Mouse (Mus musculus) midbrain, embryonic 11.5 days (tissue): ENCODE data around the gene Rps21. TPM values are rescaled to one million over a fixed set of nuclear protein-coding genes. Genes with fewer than 3 reads are reported as not detected.

Source experiments
- ATAC-seq: fragments of 200-750 bp; cut with Nextera tagmentation; 2 replicates; pipeline ENCODE4 v1.8.0; 2017; ENCODE audit warnings: moderate TSS enrichment, moderate library complexity; ENCODE audit not compliant: low FRiP score
- DNase-seq: peaks from one replicate; pipeline ENCODE4 v3.0.0; 2015; ENCODE audit warnings: low spot score; ENCODE audit errors: missing footprints
- H3K27ac ChIP-seq: fragments of 300-500 bp; sonication (generic); 2 replicates; pipeline ENCODE4 v1.5.1; 2014; ENCODE audit warnings: low read depth, low read length
- H3K27me3 ChIP-seq: fragments of 300-500 bp; sonication (generic); 2 replicates; pipeline ENCODE4 v1.6.1; 2014; ENCODE audit warnings: mild to moderate bottlenecking, low read length, moderate library complexity, mixed read lengths; ENCODE audit not compliant: control insufficient read depth, insufficient read depth
- H3K36me3 ChIP-seq: fragments of 300-500 bp; sonication (generic); 2 replicates; pipeline ENCODE4 v1.6.1; 2014; ENCODE audit warnings: mild to moderate bottlenecking, low read length, moderate library complexity, mixed read lengths; ENCODE audit not compliant: control insufficient read depth, insufficient read depth
- H3K4me1 ChIP-seq: fragments of 300-500 bp; sonication (generic); 2 replicates; pipeline ENCODE4 v1.6.1; 2014; ENCODE audit warnings: low read length; ENCODE audit not compliant: control insufficient read depth, insufficient read depth
- H3K4me2 ChIP-seq: fragments of 300-500 bp; sonication (generic); 2 replicates; pipeline ENCODE4 v1.6.1; 2014; ENCODE audit warnings: mild to moderate bottlenecking, moderate library complexity
- H3K4me3 ChIP-seq: fragments of 300-500 bp; sonication (generic); 2 replicates; pipeline ENCODE4 v1.5.1; 2014; ENCODE audit warnings: low read depth, low read length
- H3K9ac ChIP-seq: fragments of 300-500 bp; sonication (generic); 2 replicates; pipeline ENCODE4 v1.6.1; 2014; ENCODE audit warnings: low read length
- H3K9me3 ChIP-seq: fragments of 300-500 bp; sonication (generic); 2 replicates; pipeline ENCODE4 v1.6.1; 2016; ENCODE audit warnings: low read length; ENCODE audit not compliant: control insufficient read depth
- WGBS: fragments of 180-500 bp; shearing (Covaris S2); extraction: QIAGEN DNeasy Blood & Tissue Kit; methylation state at CpG from one replicate; pipeline ENCODE4 v1.1.7; 2014; 5-methylcytosine and 5-hydroxymethylcytosine counted together
- polyA plus RNA-seq: library from polyadenylated mRNA; unstranded; fragments of >200 nt; fragmentation: Nextera tagmentation; extraction: Ambion mirVana; gene quantifications from 2 replicates; pipeline ENCODE4 v1.2.1, GENCODE M21; 2014

The Rps21 gene
- polyA plus RNA-seq, 1 experiment from 2014 or later: 494 TPM

DNA sequence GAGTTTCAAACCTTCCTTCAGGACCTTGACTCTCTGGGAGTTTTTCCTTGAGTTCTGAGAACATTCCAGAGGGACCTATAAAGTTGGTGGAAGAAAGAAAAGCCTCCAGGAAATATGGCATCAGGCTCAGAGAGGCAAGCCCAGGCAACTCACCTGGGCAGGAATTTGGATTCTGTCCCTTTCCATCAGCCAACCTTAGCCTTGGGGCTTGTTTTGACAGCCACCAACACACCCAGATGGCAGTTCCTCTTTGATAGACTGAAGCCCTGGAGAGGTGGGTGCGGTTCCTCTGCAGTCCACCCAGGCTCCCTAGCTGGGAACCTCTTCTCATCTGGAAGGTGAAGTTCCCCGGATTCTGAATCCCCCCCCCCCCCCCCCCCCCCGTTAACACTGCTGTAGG lies 20.7 kb upstream of the Rps21 start:
- DNase-seq (no peak), ATAC-seq (no peak)
- H3K9me3 ChIP-seq: no peaks in the 10 kb centered on the region
- H3K9ac ChIP-seq: no peak overlapping the region
- no peak overlapping the region for H3K4me2 ChIP-seq
- 77% methylated on average over 2 of the region's 3 CpGs for WGBS
- no peak overlapping the region for H3K4me3 ChIP-seq
- H3K27me3 ChIP-seq: no peaks in the 10 kb centered on the region
- H3K36me3 ChIP-seq: no peaks in the 10 kb centered on the region
- H3K27ac ChIP-seq: no peak overlapping the region
- H3K4me1 ChIP-seq: no peaks in the 10 kb centered on the region

DNA sequence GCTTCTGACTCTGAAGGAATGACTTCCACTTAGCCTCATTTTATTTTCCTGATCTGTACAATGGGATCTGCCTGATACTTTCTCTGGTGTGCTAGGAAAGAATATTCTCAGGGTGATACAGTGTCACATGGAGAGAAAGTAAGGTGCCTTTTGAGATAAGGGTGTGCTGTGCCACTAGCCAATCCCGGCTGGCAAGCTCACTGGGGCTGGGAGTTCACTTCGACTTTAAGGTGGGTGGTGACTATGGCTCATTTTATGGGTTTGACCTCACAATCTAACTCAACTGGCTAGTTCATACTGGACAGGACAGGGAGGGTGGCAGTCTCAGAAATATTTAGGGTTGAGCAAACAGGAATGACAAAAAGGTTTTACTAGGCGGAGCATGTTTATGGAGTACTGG lies 20.2 kb upstream of the Rps21 start:
- Histone ChIP-seq H3K27ac (no peak overlapping the region), H3K4me2 (no peak overlapping the region), H3K9me3 (no peaks in the 10 kb centered on the region), H3K36me3 (no peaks in the 10 kb centered on the region), H3K4me1 (no peaks in the 10 kb centered on the region), H3K9ac (no peak overlapping the region), H3K27me3 (no peaks in the 10 kb centered on the region), H3K4me3 (no peak overlapping the region)
- WGBS: 84% methylated on average over 3 of the region's 3 CpGs
- ATAC-seq (no peak), DNase-seq (no peak)

DNA sequence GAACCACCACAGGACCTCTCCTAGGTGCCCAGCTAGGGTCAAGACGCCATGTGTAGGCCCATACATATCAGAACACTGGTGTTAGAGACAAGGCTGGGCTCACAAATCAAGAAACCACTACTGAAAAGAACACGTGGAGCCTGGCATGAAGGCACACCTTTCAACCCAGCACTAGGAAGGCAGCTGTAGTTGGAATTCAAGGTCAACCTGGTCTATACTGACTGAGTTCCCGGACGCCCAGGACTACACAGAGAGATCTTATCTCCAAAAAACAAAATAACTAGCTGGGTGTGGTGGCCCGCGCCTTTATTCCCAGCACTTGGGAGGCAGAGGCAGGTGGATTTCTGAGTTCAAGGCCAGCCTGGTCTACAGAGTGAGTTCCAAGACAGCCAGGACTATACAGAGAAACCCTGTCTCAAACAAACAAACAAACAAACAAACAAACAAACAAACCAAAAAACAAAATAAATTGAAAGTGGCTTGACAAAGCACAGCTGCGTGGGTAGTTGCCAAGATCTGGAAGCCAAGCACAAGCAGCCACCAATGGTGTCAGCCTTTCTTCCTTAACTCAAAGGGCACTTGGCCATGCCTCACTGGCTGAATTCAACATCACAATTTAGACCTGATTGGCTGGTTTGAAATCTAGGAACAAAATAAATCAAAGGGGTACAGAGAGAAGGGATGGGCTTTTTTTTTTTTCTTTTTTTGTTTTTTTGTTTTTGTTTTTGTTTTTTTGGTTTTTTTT lies 19.4 kb upstream of the Rps21 start:
- no peak overlapping the region for H3K27ac ChIP-seq
- no peaks in the 10 kb centered on the region for H3K4me1 ChIP-seq
- no peak overlapping the region for H3K4me3 ChIP-seq
- WGBS: 89% methylated on average over 7 of the region's 7 CpGs
- H3K9ac ChIP-seq: no peak overlapping the region
- no peaks in the 10 kb centered on the region for H3K36me3 ChIP-seq
- DNase-seq: no peak
- ATAC-seq: no peak
- H3K27me3 ChIP-seq: no peaks in the 10 kb centered on the region
- H3K4me2 ChIP-seq: no peak overlapping the region
- H3K9me3 ChIP-seq: no peaks in the 10 kb centered on the region

DNA sequence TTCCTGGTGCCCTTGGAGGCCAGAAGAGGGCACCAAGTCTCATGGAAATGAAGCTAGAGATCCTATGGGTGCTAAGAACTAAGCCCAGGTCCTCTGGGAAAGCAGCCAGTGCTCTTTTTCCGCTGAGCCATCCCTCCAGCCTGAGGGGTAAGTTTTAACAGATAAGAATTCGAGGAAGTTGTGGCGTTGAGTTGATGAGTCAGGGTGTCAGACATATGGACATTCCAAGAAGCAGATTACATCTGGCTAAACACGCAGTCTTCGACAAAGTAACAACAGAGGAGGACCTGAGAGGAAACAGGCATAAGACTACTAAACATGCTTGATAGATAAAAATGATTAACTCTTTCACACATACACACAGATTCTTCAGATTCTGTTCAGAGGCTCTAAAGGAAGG lies 18.6 kb upstream of the Rps21 start:
- H3K27ac ChIP-seq: no peak overlapping the region
- H3K4me1 ChIP-seq: no peaks in the 10 kb centered on the region
- H3K36me3 ChIP-seq: no peaks in the 10 kb centered on the region
- no peaks in the 10 kb centered on the region for H3K27me3 ChIP-seq
- WGBS: 86% methylated on average over 5 of the region's 5 CpGs
- DNase-seq (no peak), ATAC-seq (no peak)
- H3K9ac ChIP-seq: no peak overlapping the region
- H3K4me3 ChIP-seq: no peak overlapping the region
- no peak overlapping the region for H3K4me2 ChIP-seq
- H3K9me3 ChIP-seq: no peaks in the 10 kb centered on the region

DNA sequence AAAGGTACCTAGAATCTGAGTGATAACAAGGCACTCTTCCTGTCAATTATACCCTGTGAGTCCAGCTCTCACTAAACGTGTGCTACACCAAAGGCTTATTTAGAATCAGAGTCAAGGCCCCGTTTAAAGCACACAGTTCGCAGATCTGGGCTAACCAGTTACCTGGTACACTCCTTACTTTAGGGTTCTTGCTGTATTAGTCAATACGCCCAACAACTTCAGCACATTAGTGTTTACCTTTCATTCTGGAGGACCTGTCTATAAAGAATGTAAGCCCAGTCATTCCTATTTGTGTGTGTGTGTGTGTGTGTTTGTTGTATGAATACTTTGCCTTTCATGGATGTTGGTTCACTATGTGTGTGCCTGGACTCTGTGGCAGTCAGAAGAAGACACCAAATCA lies 14.1 kb upstream of the Rps21 start:
- ATAC-seq: no peak
- no peaks in the 10 kb centered on the region for H3K4me1 ChIP-seq
- H3K9me3 ChIP-seq: no peaks in the 10 kb centered on the region
- no peak for DNase-seq
- H3K9ac ChIP-seq: no peak overlapping the region
- H3K36me3 ChIP-seq: no peaks in the 10 kb centered on the region
- H3K27me3 ChIP-seq: no peaks in the 10 kb centered on the region
- 94% methylated on average over 4 of the region's 4 CpGs for WGBS
- H3K27ac ChIP-seq: no peak overlapping the region
- no peak overlapping the region for H3K4me2 ChIP-seq
- no peak overlapping the region for H3K4me3 ChIP-seq

DNA sequence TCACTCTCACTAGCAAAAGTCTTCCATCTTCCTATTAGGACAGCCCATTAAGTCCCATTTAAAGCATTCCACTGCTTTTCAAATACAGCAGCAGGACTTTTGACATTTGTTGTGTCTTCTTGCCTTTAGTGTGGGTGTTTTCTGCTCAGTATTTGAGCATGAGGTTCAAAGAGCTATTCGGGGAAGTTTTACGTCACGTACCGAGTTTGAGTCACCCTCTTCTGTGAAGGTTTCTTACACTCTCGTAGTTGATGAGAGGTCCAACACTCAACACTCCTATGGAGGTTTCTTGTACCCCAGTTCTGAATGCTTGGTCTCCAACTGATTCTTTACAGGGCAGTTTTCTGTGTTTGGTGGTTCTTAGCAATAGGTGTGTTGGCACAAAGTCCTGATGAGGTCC lies 9.3 kb upstream of the Rps21 start:
- Histone ChIP-seq H3K4me3 (no peak overlapping the region), H3K9me3 (no peaks in the 10 kb centered on the region), H3K27ac (no peak overlapping the region), H3K4me1 (0 out of 2 replicates have a peak, but pooled peaks cover 2% of the 10 kb centered on the region), H3K27me3 (no peaks in the 10 kb centered on the region), H3K36me3 (no peaks in the 10 kb centered on the region), H3K4me2 (no peak overlapping the region), H3K9ac (no peak overlapping the region)
- peak; percentile 41 for DNase-seq
- WGBS: 90% methylated on average over 5 of the region's 5 CpGs
- ATAC-seq: no peak

DNA sequence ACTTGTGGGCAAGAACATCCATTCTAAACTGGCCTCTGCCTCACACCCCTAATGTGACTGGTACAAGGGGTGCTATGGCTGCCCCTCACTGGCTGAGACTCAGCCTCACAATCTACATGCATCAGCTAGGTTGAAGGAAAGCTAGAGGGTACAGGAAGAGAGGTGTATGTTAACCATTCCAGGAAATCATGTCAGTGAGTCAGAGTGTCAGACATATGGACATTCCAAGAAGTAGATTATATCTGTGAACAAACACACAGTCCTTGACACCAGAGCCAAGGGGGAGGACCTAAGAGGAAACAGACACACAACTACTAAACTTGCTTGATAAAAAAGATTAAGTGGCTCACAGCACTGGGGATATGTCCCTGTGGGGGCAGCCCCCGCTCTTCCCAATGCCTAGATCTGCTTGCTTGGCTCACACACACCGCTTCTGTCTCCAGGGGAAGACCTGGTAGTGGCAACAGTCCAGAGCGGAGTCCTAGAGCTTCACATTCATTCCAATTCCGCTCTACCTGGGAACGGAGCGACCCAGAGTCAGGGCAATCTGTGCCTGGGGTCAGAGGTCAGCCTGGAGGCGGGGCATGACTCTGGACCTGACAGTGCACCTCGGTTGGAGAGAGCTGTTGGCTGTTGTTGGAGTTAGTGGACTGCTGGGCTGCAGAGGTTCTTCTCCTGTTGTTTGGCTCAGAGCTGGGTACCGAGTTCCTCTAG lies 8.1 kb upstream of the Rps21 start:
- H3K9ac ChIP-seq: no peak overlapping the region
- DNase-seq: peak; percentile 8
- no peak for ATAC-seq
- 59% methylated on average over 9 of the region's 9 CpGs for WGBS
- no peak overlapping the region for H3K4me2 ChIP-seq
- H3K27ac ChIP-seq: no peak overlapping the region
- no peaks in the 10 kb centered on the region for H3K27me3 ChIP-seq
- H3K9me3 ChIP-seq: no peaks in the 10 kb centered on the region
- no peak overlapping the region for H3K4me3 ChIP-seq
- 0 out of 2 replicates have a peak, but pooled peaks cover 2% of the 10 kb centered on the region for H3K4me1 ChIP-seq
- no peaks in the 10 kb centered on the region for H3K36me3 ChIP-seq

DNA sequence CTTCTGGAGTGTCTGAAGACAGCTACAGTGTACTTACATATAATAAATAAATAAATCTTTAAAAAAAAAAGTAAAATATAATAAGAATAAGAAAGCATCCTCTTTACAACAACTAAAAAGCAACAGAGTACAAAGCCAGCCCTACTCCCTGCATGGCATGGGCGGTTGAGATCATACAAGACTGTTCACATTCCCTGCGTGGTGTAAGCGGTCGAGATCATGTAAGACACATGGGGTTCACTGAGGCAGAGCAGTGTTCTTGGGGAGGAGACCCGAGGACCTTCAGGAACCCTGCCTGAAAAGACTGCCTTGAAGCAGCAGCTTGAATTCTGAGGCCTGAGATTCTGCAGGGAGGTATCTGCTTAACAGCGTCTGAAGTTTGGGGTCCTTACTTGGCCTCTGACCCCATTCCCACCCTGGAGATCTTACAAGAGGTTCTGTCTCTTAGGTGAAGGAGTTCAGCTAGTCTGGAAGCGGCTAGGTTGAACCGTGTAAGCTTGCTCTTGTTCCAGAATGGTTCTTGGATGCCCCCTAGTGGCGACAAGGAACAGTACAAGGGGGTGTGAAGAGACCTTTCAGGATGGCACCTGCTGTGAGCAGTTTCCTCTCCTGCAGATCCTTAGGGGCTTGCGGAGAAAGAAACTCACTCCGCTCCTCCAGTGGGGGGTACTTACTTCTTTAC lies 6.1 kb upstream of the Rps21 start:
- peak; percentile 97 for DNase-seq
- no peaks in the 10 kb centered on the region for H3K27me3 ChIP-seq
- H3K9me3 ChIP-seq: no peaks in the 10 kb centered on the region
- H3K9ac ChIP-seq: peak overlapping the region; percentile 27; the same call in 1 of the 2 replicates
- WGBS: 35% methylated on average over 11 of the region's 11 CpGs
- peak; percentile 85 for ATAC-seq
- no peak overlapping the region for H3K4me3 ChIP-seq
- H3K27ac ChIP-seq: no peak overlapping the region
- peaks cover 6% of the 10 kb centered on the region for H3K4me1 ChIP-seq
- H3K36me3 ChIP-seq: no peaks in the 10 kb centered on the region
- H3K4me2 ChIP-seq: no peak overlapping the region

DNA sequence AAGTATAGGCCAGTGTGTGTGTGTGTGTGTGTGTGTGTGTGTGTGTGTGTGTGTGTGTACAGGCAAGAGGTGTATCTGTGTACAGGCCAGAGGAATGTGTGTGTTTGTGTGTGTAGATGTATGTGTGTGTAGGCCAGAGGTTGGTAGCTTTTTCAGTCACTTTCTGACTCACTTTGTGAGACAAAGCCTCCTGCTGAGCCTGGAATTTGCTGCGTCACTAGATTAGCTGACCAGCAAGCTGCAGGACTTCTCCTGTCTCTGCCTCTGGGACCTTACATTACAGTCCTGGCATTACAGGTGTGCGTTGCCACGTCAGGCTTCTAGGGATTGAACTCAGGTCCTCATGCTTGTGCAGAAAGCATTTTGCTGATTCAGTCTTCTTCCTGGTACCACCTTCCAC lies 5.3 kb upstream of the Rps21 start:
- H3K9me3 ChIP-seq: no peaks in the 10 kb centered on the region
- H3K9ac ChIP-seq: no peak overlapping the region
- peaks cover 8% of the 10 kb centered on the region for H3K4me1 ChIP-seq
- H3K27ac ChIP-seq: no peak overlapping the region
- DNase-seq: no peak
- H3K27me3 ChIP-seq: no peaks in the 10 kb centered on the region
- ATAC-seq: peak; percentile 36
- no peak overlapping the region for H3K4me3 ChIP-seq
- no peak overlapping the region for H3K4me2 ChIP-seq
- H3K36me3 ChIP-seq: no peaks in the 10 kb centered on the region
- WGBS: 38% methylated on average over 3 of the region's 3 CpGs
